Mouse (Mus musculus) kidney, embryonic 16.5 days (tissue): ENCODE data around the gene Lrrc7. TPM values are rescaled to one million over a fixed set of nuclear protein-coding genes. Genes with fewer than 3 reads are reported as not detected.

Source experiments
- ATAC-seq: fragments of 200-750 bp; cut with Nextera tagmentation; 2 replicates; pipeline ENCODE4 v1.8.0; 2017; ENCODE audit warnings: moderate TSS enrichment; ENCODE audit not compliant: low FRiP score, low TSS enrichment
- H3K27ac ChIP-seq: fragments of 300-500 bp; sonication (generic); 2 replicates; pipeline ENCODE4 v1.5.1; 2014; ENCODE audit warnings: low read length
- H3K27me3 ChIP-seq: fragments of 300-500 bp; sonication (generic); 2 replicates; pipeline ENCODE4 v1.6.1; 2014; ENCODE audit warnings: low read length, control low read depth, mixed read lengths; ENCODE audit not compliant: insufficient read depth
- H3K36me3 ChIP-seq: fragments of 300-500 bp; sonication (generic); 2 replicates; pipeline ENCODE4 v1.6.1; 2014; ENCODE audit warnings: low read length, control low read depth, mixed read lengths; ENCODE audit not compliant: insufficient read depth
- H3K4me1 ChIP-seq: fragments of 300-500 bp; sonication (generic); 2 replicates; pipeline ENCODE4 v1.6.1; 2014; ENCODE audit warnings: low read length, control low read depth, mixed read lengths; ENCODE audit not compliant: insufficient read depth
- H3K4me2 ChIP-seq: fragments of 300-500 bp; sonication (generic); replicated peaks from 2 replicates; pipeline ENCODE4 v1.6.1; 2014; ENCODE audit warnings: low read depth, low read length
- H3K4me3 ChIP-seq: fragments of 300-500 bp; sonication (generic); 2 replicates; pipeline ENCODE4 v1.5.1; 2014; ENCODE audit warnings: mild to moderate bottlenecking, low read length
- H3K9ac ChIP-seq: fragments of 300-500 bp; sonication (generic); replicated peaks from 2 replicates; pipeline ENCODE4 v1.6.1; 2014; ENCODE audit warnings: low read length
- H3K9me3 ChIP-seq: fragments of 300-500 bp; sonication (generic); 2 replicates; pipeline ENCODE4 v1.6.1; 2016; ENCODE audit warnings: low read length, control low read depth
- WGBS: fragments of 180-500 bp; shearing (Covaris S2); extraction: QIAGEN DNeasy Blood & Tissue Kit; methylation state at CpG from one replicate; pipeline ENCODE4 v1.1.7; 2014; 5-methylcytosine and 5-hydroxymethylcytosine counted together
- polyA plus RNA-seq: library from polyadenylated mRNA; unstranded; fragments of >200 nt; fragmentation: Nextera tagmentation; extraction: Ambion mirVana; gene quantifications from 2 replicates; pipeline ENCODE4 v1.2.1, GENCODE M21; 2015

The Lrrc7 gene
- polyA plus RNA-seq, 1 experiment from 2014 or later, result 0.15 TPM

GRCm38 (mm10) chr3:158067916-158068315 is 494.1 kb downstream of the Lrrc7 start:
- peaks cover 12% of the 10 kb centered on the region for H3K36me3 ChIP-seq
- H3K9me3 ChIP-seq, result no peaks in the 10 kb centered on the region
- no peaks in the 10 kb centered on the region for H3K27me3 ChIP-seq
- 68% methylated on average over 7 of the region's 7 CpGs for WGBS
- no peak overlapping the region for H3K4me3 ChIP-seq
- H3K4me2 ChIP-seq, result no peak overlapping the region
- H3K27ac ChIP-seq, result no peak overlapping the region
- no peak for ATAC-seq
- H3K4me1 ChIP-seq, result no peaks in the 10 kb centered on the region
- no peak overlapping the region for H3K9ac ChIP-seq

GRCm38 (mm10) chr3:158065256-158065655 is 496.8 kb downstream of the Lrrc7 start:
- Histone ChIP-seq H3K4me1 (no peaks in the 10 kb centered on the region), H3K9ac (no peak overlapping the region), H3K27me3 (no peaks in the 10 kb centered on the region), H3K36me3 (peaks cover 15% of the 10 kb centered on the region), H3K4me3 (no peak overlapping the region), H3K4me2 (no peak overlapping the region), H3K9me3 (no peaks in the 10 kb centered on the region), H3K27ac (no peak overlapping the region)
- WGBS, result 92% methylated on average over 2 of the region's 2 CpGs
- ATAC-seq, result no peak

- no peak overlapping the region for H3K4me3 ChIP-seq
- peaks cover 12% of the 10 kb centered on the region for H3K36me3 ChIP-seq
- no peak overlapping the region for H3K27ac ChIP-seq
- H3K9ac ChIP-seq, result no peak overlapping the region
- H3K4me2 ChIP-seq, result no peak overlapping the region
- H3K4me1 ChIP-seq, result no peaks in the 10 kb centered on the region
- no peaks in the 10 kb centered on the region for H3K9me3 ChIP-seq
- H3K27me3 ChIP-seq, result no peaks in the 10 kb centered on the region
- 93% methylated on average over 5 of the region's 5 CpGs for WGBS
- ATAC-seq, result 0 out of 2 replicates have a peak, but pooled peaks have one; percentile 51
Observed at GRCm38 (mm10) chr3:158061811-158062523, 500.1 kb downstream of the Lrrc7 start.

GRCm38 (mm10) chr3:158060621-158061291 is 501.3 kb downstream of the Lrrc7 start:
- H3K36me3 ChIP-seq, result peaks cover 21% of the 10 kb centered on the region
- 90% methylated on average over 2 of the region's 2 CpGs for WGBS
- no peaks in the 10 kb centered on the region for H3K9me3 ChIP-seq
- H3K4me3 ChIP-seq, result no peak overlapping the region
- H3K27ac ChIP-seq, result no peak overlapping the region
- H3K9ac ChIP-seq, result no peak overlapping the region
- no peak overlapping the region for H3K4me2 ChIP-seq
- no peak for ATAC-seq
- no peaks in the 10 kb centered on the region for H3K27me3 ChIP-seq
- no peaks in the 10 kb centered on the region for H3K4me1 ChIP-seq

- H3K27ac ChIP-seq, result no peak overlapping the region
- peaks cover 11% of the 10 kb centered on the region; the same call in 1 of the 2 replicates for H3K36me3 ChIP-seq
- ATAC-seq, result no peak
- H3K4me3 ChIP-seq, result no peak overlapping the region
- 92% methylated on average over 2 of the region's 2 CpGs for WGBS
- no peak overlapping the region for H3K9ac ChIP-seq
- H3K9me3 ChIP-seq, result no peaks in the 10 kb centered on the region
- no peak overlapping the region for H3K4me2 ChIP-seq
- no peaks in the 10 kb centered on the region for H3K4me1 ChIP-seq
- H3K27me3 ChIP-seq, result no peaks in the 10 kb centered on the region
Observed at GRCm38 (mm10) chr3:158049508-158049907, 512.5 kb downstream of the Lrrc7 start.

GRCm38 (mm10) chr3:158040755-158041154 is 521.3 kb downstream of the Lrrc7 start:
- Histone ChIP-seq H3K9me3 (no peaks in the 10 kb centered on the region), H3K27me3 (no peaks in the 10 kb centered on the region), H3K36me3 (no peaks in the 10 kb centered on the region), H3K4me3 (no peak overlapping the region), H3K9ac (no peak overlapping the region), H3K27ac (no peak overlapping the region), H3K4me2 (no peak overlapping the region), H3K4me1 (peaks cover 6% of the 10 kb centered on the region; the same call in 1 of the 2 replicates)
- ATAC-seq, result no peak
- 70% methylated on average over 2 of the region's 2 CpGs for WGBS

GRCm38 (mm10) chr3:158038106-158038505 is 523.9 kb downstream of the Lrrc7 start:
- 86% methylated on average over 3 of the region's 3 CpGs for WGBS
- no peak overlapping the region for H3K4me3 ChIP-seq
- H3K27me3 ChIP-seq, result no peaks in the 10 kb centered on the region
- H3K9ac ChIP-seq, result no peak overlapping the region
- no peak overlapping the region for H3K4me2 ChIP-seq
- no peaks in the 10 kb centered on the region for H3K9me3 ChIP-seq
- no peak overlapping the region for H3K27ac ChIP-seq
- peaks cover 15% of the 10 kb centered on the region for H3K4me1 ChIP-seq
- ATAC-seq, result no peak
- no peaks in the 10 kb centered on the region for H3K36me3 ChIP-seq

GRCm38 (mm10) chr3:158036329-158036988 is 525.6 kb downstream of the Lrrc7 start, which contains the start of the genes Srsf11 and Lrrc40:
Gene Srsf11, minus strand, starts transcription at chr3:158036639.
Gene Lrrc40, plus strand, starts transcription at chr3:158036662.
- Histone ChIP-seq H3K36me3 (no peaks in the 10 kb centered on the region), H3K4me1 (peaks cover 24% of the 10 kb centered on the region), H3K27me3 (no peaks in the 10 kb centered on the region), H3K4me2 (peak within 1 kb of the TSS; percentile 76), H3K9ac (peak within 1 kb of the TSS; percentile 82), H3K4me3 (peak within 1 kb of the TSS; percentile 80), H3K9me3 (no peaks in the 10 kb centered on the region), H3K27ac (peak within 1 kb of the TSS; percentile 85)
- WGBS, result under 1% methylated on average over 55 of the region's 55 CpGs
- ATAC-seq, result peak; percentile 97

- H3K9me3 ChIP-seq, result no peaks in the 10 kb centered on the region
- H3K27me3 ChIP-seq, result no peaks in the 10 kb centered on the region
- ATAC-seq, result no peak
- H3K9ac ChIP-seq, result peak overlapping the region; percentile 82
- H3K27ac ChIP-seq, result peak overlapping the region; percentile 85
- H3K36me3 ChIP-seq, result no peaks in the 10 kb centered on the region
- peak overlapping the region; percentile 75 for H3K4me2 ChIP-seq
- H3K4me3 ChIP-seq, result peak overlapping the region; percentile 80
- 1% methylated on average over 11 of the region's 11 CpGs for WGBS
- peaks cover 24% of the 10 kb centered on the region for H3K4me1 ChIP-seq
Observed at GRCm38 (mm10) chr3:158035866-158036265, 526.2 kb downstream of the Lrrc7 start.
